Mouse (Mus musculus) gastrocnemius, postnatal 25 days (tissue): ENCODE results near the gene Hdc. TPM values are rescaled to one million over a fixed set of nuclear protein-coding genes. Genes with fewer than 3 reads are reported as not detected.

ENCODE experiments used
- DNase-seq: peaks from one replicate; pipeline ENCODE4 v3.0.0; 2022
- total RNA-seq, 2 experiments: library from RNA; stranded (reverse); gene quantifications; 1 replicate in 1 of 2; 2 replicates in 1 of 2; pipeline ENCODE4 v1.2.3; 2021

The Hdc gene
- total RNA-seq, 2 experiments from 2014 or later = 0.13 to 1.3 TPM

- no peak for DNase-seq
These were observed 66.5 kb downstream of the Hdc start, which contains the start of gene Slc27a2 for GRCm38 (mm10) chr2:126552357-126553290. Gene Slc27a2 (plus strand): TSS chr2:126552407.

- no peak for DNase-seq
These were observed 67.2 kb downstream of the Hdc start for GRCm38 (mm10) chr2:126551896-126552295.

- DNase-seq = no peak
These were observed 67.7 kb downstream of the Hdc start for GRCm38 (mm10) chr2:126551244-126551890.

- no peak for DNase-seq
These were observed 69.4 kb downstream of the Hdc start for GRCm38 (mm10) chr2:126549681-126550080.

GRCm38 (mm10) chr2:126546392-126546791 lies 72.7 kb downstream of the Hdc start:
- DNase-seq = no peak

GRCm38 (mm10) chr2:126545297-126545696 lies 73.8 kb downstream of the Hdc start:
- DNase-seq = no peak

Other genes with a start within 250 kb of the Hdc start
- gene Atp8b4, start 118.6 kb downstream of the Hdc start, total RNA-seq = under 1 TPM; 0.13 to 0.46 TPM
- not detected for gene Slc27a2, start 66.9 kb downstream of the Hdc start, total RNA-seq
- 1 to 10 TPM; 6.2 to 6.3 TPM for gene Gabpb1, start 57.0 kb upstream of the Hdc start, total RNA-seq
- 10 to 100 TPM; 14.9 to 16.2 TPM for gene Usp8, start 88.0 kb upstream of the Hdc start, total RNA-seq
- gene Usp50, start 164.2 kb upstream of the Hdc start, total RNA-seq = not detected